Mouse (Mus musculus): ENCODE measurements around the gene Vapa.
A peak's percentile ranks its signal among the peaks of the same experiment; 100 is the strongest.
"Not testable (repeated sequence)": the region's sequence is repeated elsewhere in the genome, so short reads cannot be mapped to it uniquely, and the experiment has no call there.

The Vapa gene

DNA sequence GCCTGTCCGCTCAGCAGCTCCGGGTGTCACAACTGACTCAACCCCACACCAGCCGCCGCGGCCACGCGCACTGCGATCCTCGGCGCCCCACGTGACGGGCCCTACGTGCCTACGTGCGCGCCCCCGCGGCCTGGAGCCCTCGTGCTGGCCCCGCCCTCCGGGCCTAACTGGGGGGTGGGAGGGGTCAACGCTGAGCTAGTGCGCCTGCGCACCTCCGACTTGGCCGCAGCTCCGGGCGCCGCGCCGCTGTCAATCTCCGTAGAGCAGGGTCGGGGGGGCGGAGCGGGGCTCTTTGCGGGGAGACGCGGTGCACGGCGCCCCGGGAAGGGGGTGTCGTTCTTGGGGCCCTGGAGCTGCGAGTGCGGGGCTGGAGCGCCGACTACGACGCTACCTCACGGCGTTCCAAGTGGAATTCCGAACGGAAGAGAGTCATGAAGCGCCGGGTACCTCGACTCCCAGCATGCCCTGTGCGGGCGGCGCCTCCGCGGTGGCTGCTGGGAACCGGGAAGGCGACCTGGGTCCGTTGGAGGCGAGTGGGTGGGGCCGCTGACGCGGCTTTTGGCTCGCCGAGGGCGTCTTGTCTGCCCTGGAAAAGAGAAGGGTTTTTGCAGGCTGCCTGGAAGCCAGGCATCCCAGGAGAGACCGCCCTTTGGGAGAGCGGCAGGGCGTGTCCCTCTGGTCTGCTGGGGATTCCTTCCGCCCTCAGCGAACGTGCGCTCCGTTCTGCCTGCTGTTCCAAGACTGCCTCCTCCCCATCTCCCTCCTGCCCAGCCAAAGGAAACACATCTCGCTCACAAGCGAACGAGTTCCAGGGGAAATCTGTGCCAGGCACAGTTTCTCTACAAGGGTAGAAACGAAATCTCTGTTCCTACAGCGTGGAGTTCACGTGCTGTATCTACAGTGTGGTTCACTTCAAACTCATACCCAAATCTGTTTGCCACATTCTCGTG lies at the start of gene Vapa:
Vapa (minus strand) TSS at position 93 of the 950 bp plus-strand sequence.
- peak; percentile 86 for DNase-seq (ENCODE audit: extremely low spot score, low read depth, low spot score)

DNA sequence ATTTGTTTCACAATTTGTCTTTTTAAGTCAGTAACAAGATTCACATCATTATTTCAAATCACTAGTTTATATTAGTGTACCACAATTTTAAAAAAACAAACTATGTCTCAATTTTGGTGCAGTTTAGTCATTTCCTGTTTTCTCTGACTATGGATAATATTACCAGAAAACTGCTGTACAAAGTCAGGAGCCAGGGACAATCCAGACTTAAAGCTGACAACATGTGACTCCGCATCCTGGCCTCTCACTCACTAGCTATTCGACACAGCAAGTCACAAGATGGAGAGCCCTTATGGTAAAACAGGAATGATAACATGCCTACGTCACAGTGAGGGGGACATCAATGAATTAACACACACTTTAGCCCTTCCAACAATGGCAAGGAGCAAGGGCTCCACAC lies 49.3 kb upstream of the Vapa start:
- no peak for DNase-seq (ENCODE audit: extremely low spot score, low read depth, low spot score)

DNA sequence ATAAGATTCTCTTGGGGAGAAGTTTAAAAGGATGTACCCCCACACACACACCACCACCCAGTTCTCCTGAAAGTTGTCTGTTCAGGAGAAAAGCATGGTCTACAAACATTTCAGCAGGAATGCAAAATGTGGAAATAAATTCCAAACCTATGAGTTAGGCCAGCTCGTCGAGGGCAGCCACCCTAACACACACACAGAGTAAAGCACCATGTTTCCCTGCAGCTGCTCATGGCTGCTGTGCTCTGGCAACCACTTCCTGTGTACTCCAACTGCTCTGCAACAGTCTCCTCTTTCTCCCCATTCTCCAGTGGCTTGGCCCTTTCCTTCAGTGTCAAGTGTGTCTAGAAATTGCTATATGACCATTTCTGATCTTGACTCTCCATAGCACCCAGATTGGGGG lies 45.1 kb upstream of the Vapa start:
- DNase-seq (ENCODE audit: extremely low spot score, low read depth, low spot score) = no peak

DNA sequence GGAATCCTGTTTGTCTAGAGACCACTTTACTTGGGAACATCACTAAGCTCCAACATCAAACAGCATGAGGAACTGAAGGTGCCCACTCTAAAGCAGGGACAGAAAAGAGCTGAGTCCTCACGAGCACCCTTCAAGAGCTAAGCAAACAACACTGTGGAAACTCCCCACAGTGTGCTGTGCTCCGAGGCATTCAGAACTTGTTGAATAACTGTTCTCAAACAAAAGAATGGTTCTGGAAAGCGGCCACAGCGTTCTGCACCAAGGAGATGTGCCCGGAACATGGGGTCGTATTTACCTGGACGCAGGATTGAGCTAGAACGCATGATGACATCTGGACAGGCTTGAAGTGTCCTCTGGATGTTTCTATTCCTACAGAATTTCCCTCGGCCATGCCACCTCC lies 44.6 kb upstream of the Vapa start:
- no peak for DNase-seq (ENCODE audit: extremely low spot score, low read depth, low spot score)

DNA sequence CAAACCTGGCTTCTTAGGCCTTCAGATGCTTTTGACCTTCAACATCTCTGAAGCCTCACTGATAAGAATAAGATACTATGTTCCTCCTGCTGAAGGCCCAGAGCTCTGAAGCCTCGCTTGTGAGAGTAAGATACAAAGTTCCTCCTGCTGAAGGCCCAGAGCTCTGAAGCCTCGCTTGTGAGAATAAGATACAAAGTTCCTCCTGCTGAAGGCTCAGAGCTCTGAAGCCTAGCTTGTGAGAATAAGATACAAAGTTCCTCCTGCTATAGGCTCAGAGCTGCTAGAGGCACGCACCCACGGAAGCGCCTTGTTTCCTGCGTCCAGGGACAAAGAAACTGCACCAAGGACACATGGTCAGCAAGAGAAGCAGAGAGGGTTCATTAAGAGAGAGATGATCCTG lies 43.4 kb upstream of the Vapa start:
- DNase-seq (ENCODE audit: extremely low spot score, low read depth, low spot score) = no peak

DNA sequence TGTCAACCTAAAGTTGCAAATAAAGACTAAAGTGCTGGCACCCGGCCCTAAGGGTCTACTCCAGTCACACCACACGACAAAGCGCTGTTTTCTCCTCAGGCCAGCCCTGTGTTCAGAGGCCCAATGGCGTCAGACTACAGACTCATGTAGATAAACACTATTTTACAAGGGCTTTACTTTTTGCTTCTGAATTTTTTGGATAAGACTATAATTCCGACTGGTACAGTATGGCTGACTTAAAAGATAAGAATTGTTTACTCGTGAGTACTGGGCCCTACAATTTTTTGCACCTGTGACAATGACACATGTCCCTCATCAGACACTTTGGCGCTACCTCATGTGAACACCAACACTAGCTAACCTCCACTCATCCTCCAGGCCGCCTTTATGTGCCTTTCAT lies 42.7 kb upstream of the Vapa start:
- no peak for DNase-seq (ENCODE audit: extremely low spot score, low read depth, low spot score)

DNA sequence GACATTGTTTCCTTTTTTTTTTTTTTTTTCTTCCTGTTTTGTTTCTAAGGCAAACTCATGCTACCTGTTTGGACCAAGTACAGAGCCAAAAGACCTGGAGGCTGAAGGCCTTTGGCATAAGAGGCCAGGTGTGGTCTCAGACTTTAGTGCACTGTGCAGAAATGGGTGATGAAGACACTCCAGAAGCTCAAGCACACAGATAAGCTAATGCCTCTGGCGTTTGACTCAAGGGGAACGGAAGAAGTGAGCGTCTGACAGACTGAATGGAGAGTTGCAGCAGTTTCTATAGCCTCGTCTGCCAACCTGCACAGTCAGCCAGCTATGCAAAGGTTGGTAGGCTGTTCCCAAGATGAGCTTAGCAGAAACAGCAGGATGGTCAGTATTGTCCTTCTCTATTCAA lies 42.3 kb upstream of the Vapa start:
- DNase-seq (ENCODE audit: extremely low spot score, low read depth, low spot score) = no peak

DNA sequence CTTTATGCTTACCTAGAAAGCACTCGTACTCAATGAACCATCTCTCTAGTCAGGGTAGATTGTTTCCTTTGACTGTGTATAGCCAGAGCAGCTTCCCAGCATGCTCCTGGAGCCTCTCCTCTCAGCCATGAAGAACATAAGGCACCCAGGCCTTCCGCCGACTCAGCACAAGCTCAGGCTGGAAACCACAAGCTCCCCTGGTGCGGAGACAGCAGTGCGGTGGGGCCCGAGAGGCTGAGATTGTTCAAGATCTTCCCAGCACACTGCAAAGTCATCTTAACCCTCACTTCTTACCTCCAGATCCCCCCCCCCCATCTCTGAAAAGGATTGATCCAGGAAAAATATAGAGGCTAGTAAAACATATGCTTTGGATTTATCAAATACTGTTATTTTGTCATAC lies 37.2 kb upstream of the Vapa start:
- DNase-seq (ENCODE audit: extremely low spot score, low read depth, low spot score) = no peak

DNA sequence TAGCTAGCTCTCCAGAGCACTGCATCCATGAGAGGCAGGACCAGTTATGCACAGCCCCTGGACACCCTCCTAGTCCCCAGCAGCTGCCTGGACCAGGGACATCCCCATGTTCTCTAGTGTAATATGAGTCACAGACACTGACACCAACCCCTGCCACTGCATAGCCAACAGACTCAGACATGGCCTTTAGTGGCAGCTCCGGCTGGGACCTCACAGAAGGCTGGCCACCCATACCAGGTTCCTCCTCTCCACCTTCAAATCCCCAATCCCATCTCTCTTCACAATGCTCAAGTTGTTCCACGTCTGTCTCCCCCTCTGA lies 35.8 kb upstream of the Vapa start:
- DNase-seq (ENCODE audit: extremely low spot score, low read depth, low spot score) = no peak

DNA sequence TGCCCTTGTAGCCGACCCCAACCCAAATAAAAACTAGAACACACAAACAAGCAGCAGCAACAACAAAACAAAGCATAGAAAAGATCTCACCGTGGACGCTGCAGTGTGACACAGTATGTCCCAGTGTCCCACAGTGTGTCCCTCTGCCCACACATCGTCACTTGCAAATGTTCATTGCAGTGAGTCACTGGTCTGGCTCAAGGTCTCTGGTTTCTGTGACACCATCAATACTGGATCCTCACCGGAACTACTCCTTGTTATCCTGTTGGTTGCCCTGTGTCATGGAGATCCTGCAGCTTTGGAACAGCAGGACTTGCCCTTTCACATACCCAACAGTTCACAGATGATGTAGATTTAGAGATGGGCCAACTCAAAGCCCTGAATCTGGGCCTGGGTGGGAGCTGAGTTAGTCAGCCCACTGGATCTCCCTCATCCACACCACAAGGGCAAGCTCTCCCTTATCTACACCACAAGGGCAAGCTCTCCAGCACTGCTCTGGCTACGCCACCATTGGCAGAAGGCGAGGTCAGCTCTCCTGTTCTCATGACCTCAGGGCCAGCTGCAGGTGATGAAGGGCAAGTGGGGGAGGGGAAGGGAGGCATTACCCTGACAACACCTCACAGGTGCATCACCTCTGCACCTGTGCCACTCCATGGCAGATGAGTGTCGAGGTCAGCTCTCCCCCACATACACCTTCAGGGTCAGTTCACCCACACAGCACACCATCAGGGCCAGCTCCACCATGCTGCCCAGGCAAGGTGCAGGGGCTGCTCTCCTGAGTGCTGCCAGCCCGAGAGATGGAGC lies 35.2 kb upstream of the Vapa start:
- DNase-seq (ENCODE audit: extremely low spot score, low read depth, low spot score) = no peak

DNA sequence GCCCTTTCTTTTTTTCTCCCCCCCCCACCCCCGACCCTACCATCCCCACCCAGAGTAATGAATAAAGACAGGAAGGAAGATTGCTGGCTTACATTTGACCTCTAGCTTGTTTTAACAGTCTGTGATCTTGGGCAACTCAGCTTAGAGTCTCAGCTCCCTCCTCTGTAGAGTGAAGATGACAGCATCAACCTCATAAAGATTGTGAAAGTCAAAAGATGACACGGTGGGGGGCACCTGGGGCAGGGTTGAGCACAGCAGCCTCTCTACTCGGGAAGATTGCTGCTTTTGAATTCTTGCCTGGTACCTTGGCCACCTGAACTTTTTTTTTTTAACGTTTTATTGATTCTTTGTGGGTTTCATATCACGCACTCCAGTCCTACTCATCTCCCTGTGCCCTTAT lies 34.6 kb upstream of the Vapa start:
- no peak for DNase-seq (ENCODE audit: extremely low spot score, low read depth, low spot score)

DNA sequence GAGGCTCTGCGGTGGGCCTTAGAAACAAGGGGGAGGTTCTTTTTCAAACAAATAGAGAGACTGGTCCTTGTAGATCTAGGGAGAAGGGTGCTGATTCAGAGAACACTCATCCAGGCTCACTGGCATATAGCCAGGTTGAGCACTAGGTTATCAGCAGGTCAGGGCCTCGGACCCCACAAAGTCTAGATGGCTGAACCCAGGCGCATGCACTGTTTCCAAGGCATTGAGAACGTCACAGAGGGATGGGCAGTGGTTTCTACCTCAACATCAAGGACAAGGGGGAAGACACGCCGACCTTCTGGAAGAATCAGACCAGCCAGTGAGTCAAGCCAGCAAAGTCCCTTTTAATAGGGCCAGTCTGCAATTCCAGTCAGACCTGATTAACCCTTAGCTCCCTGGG lies 33.9 kb upstream of the Vapa start:
- DNase-seq (ENCODE audit: extremely low spot score, low read depth, low spot score) = no peak

DNA sequence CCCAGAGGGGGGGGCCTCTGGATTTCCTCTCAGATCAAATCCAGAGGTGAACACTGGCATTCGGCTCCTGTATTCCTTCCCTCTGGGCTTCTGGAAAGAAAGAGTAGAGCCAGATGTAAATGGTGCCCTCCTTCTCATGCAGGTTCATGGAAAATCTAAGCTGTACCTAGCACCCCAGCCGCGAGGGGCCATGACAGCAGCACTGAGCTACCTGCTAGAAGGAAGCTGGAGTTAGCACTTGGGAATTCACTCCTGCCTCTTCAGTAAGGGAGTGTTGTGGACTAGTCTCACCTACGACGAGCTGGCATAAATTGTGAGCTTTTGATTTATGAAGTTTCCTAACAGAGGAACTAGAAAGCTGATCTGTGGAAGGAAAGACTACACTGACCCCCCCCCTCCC lies 30.2 kb upstream of the Vapa start:
- DNase-seq (ENCODE audit: extremely low spot score, low read depth, low spot score) = no peak

DNA sequence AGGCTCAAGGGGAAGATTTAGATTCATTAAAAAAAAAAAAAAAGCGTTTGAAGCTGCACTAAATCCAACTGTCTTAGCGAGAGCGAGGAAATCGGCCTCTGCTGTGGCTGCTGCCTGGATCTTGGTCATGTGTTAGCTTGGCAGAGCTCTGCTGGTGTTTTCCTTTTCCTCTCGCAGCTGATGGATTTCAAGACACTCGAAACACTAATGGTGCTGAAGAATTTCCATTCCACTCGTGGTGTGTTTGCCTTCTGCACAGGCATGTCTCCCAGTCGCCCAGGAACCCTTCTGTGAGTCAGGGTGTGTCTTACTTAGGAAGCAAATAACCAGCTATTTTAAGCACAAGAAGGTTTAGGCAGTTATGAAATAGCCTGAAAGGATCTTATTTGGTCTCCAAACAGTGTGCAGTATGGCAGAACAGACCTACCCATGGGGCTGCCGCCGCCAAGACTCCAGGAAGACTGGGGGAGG lies 29.7 kb upstream of the Vapa start:
- no peak for DNase-seq (ENCODE audit: extremely low spot score, low read depth, low spot score)

DNA sequence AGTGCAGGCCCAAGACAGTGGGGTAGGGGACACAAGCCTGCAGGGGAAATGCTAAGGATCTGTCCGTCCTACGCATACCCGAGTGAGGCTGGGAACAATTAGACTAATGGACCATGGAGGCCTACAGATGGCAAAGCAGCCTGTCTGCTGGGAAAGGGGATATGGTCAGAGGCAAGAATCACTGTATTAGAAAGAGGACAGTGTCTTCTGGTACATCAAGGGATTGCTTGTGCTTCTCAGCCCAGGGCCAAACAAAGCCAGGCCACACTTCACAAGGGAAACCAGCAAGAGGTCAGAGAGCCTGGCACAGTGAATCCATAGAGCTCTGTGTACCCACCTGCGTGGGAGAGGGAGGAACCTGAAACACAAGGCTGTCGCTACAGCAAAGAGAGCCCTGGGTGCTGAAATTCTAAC lies 29.2 kb upstream of the Vapa start:
- DNase-seq (ENCODE audit: extremely low spot score, low read depth, low spot score) = no peak

DNA sequence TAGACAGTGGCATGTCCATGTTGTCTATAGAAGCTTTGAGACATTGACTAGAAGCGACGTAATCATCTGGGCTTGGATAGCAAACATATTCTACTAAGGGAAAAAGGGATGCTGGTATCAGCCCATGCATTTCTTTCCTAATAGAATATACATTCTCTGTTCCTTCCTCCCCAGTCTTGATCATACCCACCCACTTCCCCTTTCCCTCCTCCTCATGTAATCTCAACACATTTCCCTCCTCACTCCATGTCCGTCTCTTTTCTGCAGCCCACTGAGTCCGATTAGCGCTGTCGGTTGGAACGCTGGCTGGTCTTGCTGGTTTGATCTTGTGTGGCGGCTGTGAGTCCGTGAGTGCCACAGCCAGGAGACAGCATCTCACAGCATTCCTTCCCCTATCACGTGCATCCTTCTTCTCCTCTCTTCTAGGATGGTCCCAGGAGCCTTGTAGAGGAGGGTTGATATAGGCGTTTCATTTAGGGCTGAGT lies 28.4 kb upstream of the Vapa start, which contains the start of gene Txndc2:
Txndc2 (minus strand) TSS at position 435 of the 485 bp plus-strand sequence.
- no peak for DNase-seq (ENCODE audit: extremely low spot score, low read depth, low spot score)

DNA sequence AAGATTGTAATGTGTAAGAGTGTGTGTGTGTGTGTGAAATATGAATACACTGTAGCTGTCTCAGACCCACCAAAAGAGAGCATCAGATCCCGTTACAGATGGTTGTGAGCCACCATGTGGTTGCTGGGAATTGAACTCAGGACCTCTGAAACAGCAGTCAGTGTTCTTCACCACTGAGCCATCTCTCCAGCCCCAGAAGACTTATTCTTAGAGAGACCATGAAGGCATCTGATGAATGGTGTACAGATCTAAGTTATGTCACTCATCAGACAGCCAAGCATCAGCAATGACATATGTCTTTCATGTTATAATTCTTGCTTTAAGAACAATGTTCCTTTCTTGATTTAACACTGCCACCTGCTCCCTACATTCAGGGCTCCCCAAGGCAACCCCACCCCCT lies 25.8 kb upstream of the Vapa start:
- no peak for DNase-seq (ENCODE audit: extremely low spot score, low read depth, low spot score)

DNA sequence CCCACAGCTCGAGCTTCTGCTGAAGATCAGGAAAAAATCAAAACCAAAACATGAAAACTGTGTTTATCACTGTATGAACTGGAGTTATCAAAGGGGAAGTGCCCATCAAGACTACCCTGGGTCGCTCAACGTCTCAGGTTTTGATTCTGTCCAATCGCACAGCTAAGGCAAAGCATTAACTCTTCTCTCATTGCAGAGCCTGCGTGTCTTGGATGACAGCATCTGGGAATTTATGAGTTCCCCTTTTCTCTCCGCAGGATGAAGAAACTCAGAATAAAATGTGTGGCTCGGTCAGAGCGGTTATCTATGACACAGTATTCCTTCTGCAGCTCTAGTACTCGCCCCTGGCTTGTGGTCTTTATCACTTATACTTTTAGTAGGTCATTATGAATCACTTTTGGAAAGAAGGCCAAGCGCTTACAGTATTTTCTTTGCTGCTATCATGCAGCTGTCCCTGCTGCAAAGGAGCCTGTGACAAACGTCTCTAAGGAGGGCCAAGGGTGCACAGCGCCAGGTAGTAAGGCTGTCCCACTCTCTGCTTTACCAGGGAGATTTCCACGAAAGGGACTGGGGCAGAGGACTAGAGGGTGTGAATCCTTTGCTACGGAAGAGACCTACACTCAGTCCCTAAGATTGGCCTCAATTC lies 22.5 kb upstream of the Vapa start:
- no peak for DNase-seq (ENCODE audit: extremely low spot score, low read depth, low spot score)

DNA sequence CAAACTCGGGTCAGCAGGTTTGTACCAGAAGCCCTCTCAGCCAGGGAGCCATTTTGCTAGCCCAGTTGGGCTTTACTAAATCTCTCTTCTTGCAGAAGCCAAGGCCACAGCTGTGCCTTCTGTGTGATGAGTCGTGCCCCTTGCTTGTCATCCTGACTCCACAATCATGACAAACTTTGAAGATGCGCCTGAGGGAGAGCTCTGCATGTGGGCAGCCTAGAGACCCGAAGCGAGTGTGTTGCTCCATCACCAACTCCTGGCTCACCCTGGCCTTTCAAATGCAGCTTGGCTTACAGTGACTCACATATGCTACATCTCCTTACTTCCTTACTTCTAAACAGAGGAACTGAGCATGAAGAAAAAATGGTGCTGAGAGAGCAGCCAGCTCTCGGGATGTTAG lies 16.6 kb upstream of the Vapa start:
- DNase-seq (ENCODE audit: extremely low spot score, low read depth, low spot score) = no peak

DNA sequence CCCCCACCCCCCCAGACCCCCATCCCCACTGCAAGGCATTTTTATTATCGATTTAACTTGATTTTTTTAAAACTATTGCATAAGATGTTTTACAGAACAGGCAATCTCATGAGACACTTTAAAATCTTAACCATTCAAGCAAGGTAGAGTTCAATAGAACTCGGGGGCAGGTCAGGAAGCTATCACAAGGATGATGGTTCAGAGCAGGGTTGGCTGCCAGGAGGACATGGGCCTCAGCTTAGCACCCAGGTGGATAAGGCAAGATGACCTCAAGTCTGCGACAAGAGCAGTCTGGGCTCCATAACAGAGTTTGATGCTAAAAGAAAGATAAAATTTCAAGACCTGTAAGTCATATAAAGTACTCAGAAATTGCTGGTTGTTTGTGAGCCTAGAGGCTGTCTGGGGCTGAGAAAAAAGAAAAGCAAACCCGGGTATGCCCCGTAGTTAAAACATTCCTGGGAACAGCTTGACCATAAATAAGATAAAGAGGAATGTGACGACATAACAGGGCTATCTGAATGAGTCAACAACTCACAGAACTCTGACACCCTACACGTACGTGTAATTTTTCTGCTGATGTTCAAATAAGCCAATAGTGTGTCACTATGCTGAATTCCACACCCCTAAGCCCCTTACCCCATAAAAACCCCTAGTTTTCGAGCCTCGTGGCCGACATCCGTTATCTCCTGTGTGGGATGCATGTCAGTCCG lies 15.6 kb upstream of the Vapa start:
- not testable (repeated sequence) for DNase-seq (ENCODE audit: extremely low spot score, low read depth, low spot score)

DNA sequence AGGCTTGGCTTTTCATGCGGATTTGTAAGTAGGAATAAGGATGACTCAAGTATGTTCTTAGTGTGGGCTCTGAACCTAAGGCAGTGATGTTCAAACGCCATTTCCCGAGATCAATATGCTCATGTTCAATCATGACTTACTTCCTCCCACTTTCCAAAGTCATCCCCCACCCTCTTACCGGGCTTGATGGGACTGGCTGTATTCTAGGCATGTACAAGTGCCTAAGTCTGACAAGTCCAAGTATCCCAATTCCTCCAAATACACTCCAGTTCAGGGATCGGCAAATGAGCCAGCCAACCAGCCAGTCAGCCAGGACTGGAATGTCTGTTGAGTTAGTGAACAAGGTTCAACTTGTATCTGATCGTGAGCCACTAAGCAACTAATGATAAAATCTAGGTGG lies 12.9 kb upstream of the Vapa start:
- DNase-seq (ENCODE audit: extremely low spot score, low read depth, low spot score) = no peak
